Mouse (Mus musculus) myocyte (in vitro differentiated cells): ENCODE data around the gene Gm20388. TPM values are rescaled to one million over a fixed set of nuclear protein-coding genes. Genes with fewer than 3 reads are reported as not detected.

Experiments
- H3K27me3 ChIP-seq: one replicate; pipeline ENCODE4 v1.6.1; 2011; ENCODE audit not compliant: control insufficient read depth, insufficient read depth, insufficient read length
- H3K36me3 ChIP-seq: one replicate; pipeline ENCODE4 v1.6.1; 2011; ENCODE audit not compliant: control insufficient read depth, insufficient read depth
- H3K4me2 ChIP-seq: one replicate; pipeline ENCODE4 v1.6.1; 2011; ENCODE audit warnings: low read depth, control low read depth
- H3K4me3 ChIP-seq: one replicate; pipeline ENCODE4 v1.5.1; 2011; ENCODE audit warnings: mild to moderate bottlenecking, control low read depth, moderate library complexity
- H3K79me2 ChIP-seq: one replicate; pipeline ENCODE4 v1.6.1; 2011; ENCODE audit not compliant: control insufficient read depth, insufficient read depth
- H3ac ChIP-seq: one replicate; pipeline ENCODE4 v1.6.1; 2011; ENCODE audit not compliant: control insufficient read depth, insufficient read length
- CEBPB ChIP-seq: IDR thresholded peaks from 2 replicates; pipeline ENCODE4 v1.6.1; 2011; ENCODE audit warnings: mild to moderate bottlenecking, moderate library complexity; ENCODE audit not compliant: poor library complexity, insufficient read depth, severe bottlenecking
- E2F4 ChIP-seq: IDR thresholded peaks from one replicate; pipeline ENCODE4 v1.6.1; 2011; ENCODE audit warnings: mild to moderate bottlenecking, control low read depth, moderate library complexity; ENCODE audit not compliant: insufficient read depth
- MAX ChIP-seq: IDR thresholded peaks from one replicate; pipeline ENCODE4 v1.6.1; 2011; ENCODE audit warnings: low read depth, mild to moderate bottlenecking, control low read depth
- MYOD1 ChIP-seq, 3 experiments: IDR thresholded peaks; one replicate each; pipeline ENCODE4 v1.6.1; 2011; ENCODE audit warnings: control low read depth in 2 of 3, low read depth in 2 of 3, mild to moderate bottlenecking in 2 of 3, moderate library complexity in 1 of 3; ENCODE audit not compliant: insufficient read length in 2 of 3, control insufficient read depth in 1 of 3
- MYOG ChIP-seq, 3 experiments: IDR thresholded peaks; one replicate each; pipeline ENCODE4 v1.6.1; 2011; ENCODE audit warnings: control low read depth in 2 of 3, low read depth in 2 of 3, mild to moderate bottlenecking in 2 of 3; ENCODE audit not compliant: insufficient read length in 2 of 3, control insufficient read depth in 1 of 3, insufficient read depth in 1 of 3
- POLR2A ChIP-seq: IDR thresholded peaks from one replicate; pipeline ENCODE4 v1.6.1; 2011; ENCODE audit warnings: low read depth, mild to moderate bottlenecking, control low read depth, moderate library complexity; ENCODE audit not compliant: insufficient read length
- POLR2AphosphoS2 ChIP-seq: IDR thresholded peaks from one replicate; pipeline ENCODE4 v1.6.1; 2011; ENCODE audit warnings: low read depth, control low read depth; ENCODE audit not compliant: insufficient read length
- REST ChIP-seq: IDR thresholded peaks from one replicate; pipeline ENCODE4 v1.6.1; 2011; ENCODE audit warnings: mild to moderate bottlenecking, control low read depth, moderate library complexity; ENCODE audit not compliant: insufficient read depth, insufficient read length
- SRF ChIP-seq: IDR thresholded peaks from one replicate; pipeline ENCODE4 v1.6.1; 2011; ENCODE audit warnings: low read depth; ENCODE audit not compliant: control insufficient read depth, insufficient read length
- TCF12 ChIP-seq: IDR thresholded peaks from one replicate; pipeline ENCODE4 v1.6.1; 2011; ENCODE audit warnings: mild to moderate bottlenecking, control low read depth; ENCODE audit not compliant: poor library complexity, insufficient read depth, severe bottlenecking
- TCF3 ChIP-seq: IDR thresholded peaks from one replicate; pipeline ENCODE4 v1.6.1; 2011; ENCODE audit warnings: low read depth, control low read depth; ENCODE audit not compliant: insufficient read length
- USF1 ChIP-seq: IDR thresholded peaks from one replicate; pipeline ENCODE4 v1.6.1; 2011; ENCODE audit warnings: low read depth, mild to moderate bottlenecking, control low read depth, moderate library complexity
- polyA plus RNA-seq: library from polyadenylated mRNA; unstranded; fragments of >200 nt; fragmentation: generic; extraction: Trizol; gene quantifications from one replicate; pipeline ENCODE4 v1.2.1, GENCODE M21; 2012; ENCODE audit warnings: missing spikeins

Gm20388 gene
- polyA plus RNA-seq, 1 experiment = 15.3 TPM

- no peaks in the 10 kb centered on the region for H3K36me3 ChIP-seq
- TF ChIP-seq TCF12 = no peak
- TF ChIP-seq SRF = no peak
- no peak for TF ChIP-seq REST
- no peak for TF ChIP-seq MYOD1 (IDR thresholded peaks at IDR 0.05; ENCODE audit: control insufficient read depth in 1 of 3, insufficient read length in 2 of 3, low read depth in 2 of 3)
- TF ChIP-seq USF1 = no peak
- TF ChIP-seq POLR2A = no peak
- no peak for TF ChIP-seq TCF3
- H3K4me2 ChIP-seq = no peak overlapping the region
- H3K4me3 ChIP-seq = no peak overlapping the region
- H3K79me2 ChIP-seq = no peaks in the 10 kb centered on the region
- H3K27me3 ChIP-seq = peaks cover 94% of the 10 kb centered on the region
- H3ac ChIP-seq = no peak overlapping the region
Measured at GRCm38 (mm10) chr8:121085011-121085410, 1174.4 kb downstream of the Gm20388 start.

GRCm38 (mm10) chr8:121085561-121085960 lies 1174.9 kb downstream of the Gm20388 start:
- Histone ChIP-seq H3K27me3 (peaks cover 94% of the 10 kb centered on the region), H3K79me2 (no peaks in the 10 kb centered on the region), H3K4me3 (no peak overlapping the region), H3ac (no peak overlapping the region), H3K4me2 (no peak overlapping the region), H3K36me3 (no peaks in the 10 kb centered on the region)
- no peak for TF ChIP-seq CEBPB
- TF ChIP-seq E2F4 = no peak
- no peak for TF ChIP-seq USF1
- no peak for TF ChIP-seq TCF12
- no peak for TF ChIP-seq MYOD1 (IDR thresholded peaks at IDR 0.05; ENCODE audit: control insufficient read depth in 1 of 3, insufficient read length in 2 of 3, low read depth in 2 of 3)

- H3ac ChIP-seq = no peak overlapping the region
- H3K79me2 ChIP-seq = no peaks in the 10 kb centered on the region
- H3K36me3 ChIP-seq = no peaks in the 10 kb centered on the region
- TF ChIP-seq MYOD1 (IDR thresholded peaks at IDR 0.05; ENCODE audit: control insufficient read depth in 1 of 3, insufficient read length in 2 of 3, low read depth in 2 of 3) (no peak), USF1 (no peak), REST (no peak), MAX (no peak), E2F4 (no peak), POLR2A (no peak), SRF (no peak), TCF3 (no peak), POLR2AphosphoS2 (no peak), MYOG (IDR thresholded peaks at IDR 0.05; ENCODE audit: control insufficient read depth in 1 of 3, insufficient read depth in 1 of 3, insufficient read length in 2 of 3, low read depth in 2 of 3) (no peak), CEBPB (no peak), TCF12 (no peak)
- H3K4me2 ChIP-seq = no peak overlapping the region
- peaks cover 94% of the 10 kb centered on the region for H3K27me3 ChIP-seq
- H3K4me3 ChIP-seq = no peak overlapping the region
Measured at GRCm38 (mm10) chr8:121086004-121086900, 1175.6 kb downstream of the Gm20388 start.

- no peak overlapping the region for H3ac ChIP-seq
- no peaks in the 10 kb centered on the region for H3K36me3 ChIP-seq
- H3K27me3 ChIP-seq = peaks cover 93% of the 10 kb centered on the region
- TF ChIP-seq TCF3 (no peak), POLR2AphosphoS2 (no peak), MYOD1 (IDR thresholded peaks at IDR 0.05; ENCODE audit: control insufficient read depth in 1 of 3, insufficient read length in 2 of 3, low read depth in 2 of 3) (no peak), TCF12 (no peak), POLR2A (no peak), USF1 (no peak), MAX (no peak), MYOG (IDR thresholded peaks at IDR 0.05; ENCODE audit: control insufficient read depth in 1 of 3, insufficient read depth in 1 of 3, insufficient read length in 2 of 3, low read depth in 2 of 3) (no peak), REST (no peak), CEBPB (no peak), E2F4 (no peak), SRF (no peak)
- no peak overlapping the region for H3K4me2 ChIP-seq
- H3K4me3 ChIP-seq = no peak overlapping the region
- no peaks in the 10 kb centered on the region for H3K79me2 ChIP-seq
Measured at GRCm38 (mm10) chr8:121088281-121088680, 1177.6 kb downstream of the Gm20388 start.

- Histone ChIP-seq H3ac (no peak overlapping the region), H3K79me2 (no peaks in the 10 kb centered on the region), H3K4me3 (no peak overlapping the region), H3K27me3 (peaks cover 93% of the 10 kb centered on the region), H3K4me2 (no peak overlapping the region), H3K36me3 (no peaks in the 10 kb centered on the region)
- TF ChIP-seq MYOG (IDR thresholded peaks at IDR 0.05; ENCODE audit: control insufficient read depth in 1 of 3, insufficient read depth in 1 of 3, insufficient read length in 2 of 3, low read depth in 2 of 3) (no peak), POLR2AphosphoS2 (no peak), USF1 (no peak), MYOD1 (IDR thresholded peaks at IDR 0.05; ENCODE audit: control insufficient read depth in 1 of 3, insufficient read length in 2 of 3, low read depth in 2 of 3) (no peak), E2F4 (no peak), TCF12 (no peak), SRF (no peak), CEBPB (no peak), TCF3 (no peak), REST (no peak)
Measured at GRCm38 (mm10) chr8:121088871-121089630, 1178.4 kb downstream of the Gm20388 start.
